Mouse (Mus musculus) bone marrow macrophage, adult 2 months (primary cell): ENCODE measurements around the gene Dnajb11. TPM values are rescaled to one million over a fixed set of nuclear protein-coding genes. Genes with fewer than 3 reads are reported as not detected.

Source experiments
- H3K27ac ChIP-seq: 2 replicates; pipeline ENCODE4 v1.5.1; 2012; ENCODE audit warnings: low read depth, low read length; ENCODE audit not compliant: insufficient read depth
- H3K4me1 ChIP-seq: 2 replicates; pipeline ENCODE4 v1.6.1; 2012; ENCODE audit warnings: low read length; ENCODE audit not compliant: control insufficient read depth, insufficient read depth
- H3K4me3 ChIP-seq: 2 replicates; pipeline ENCODE4 v1.5.1; 2012; ENCODE audit warnings: mild to moderate bottlenecking, low read length, moderate library complexity; ENCODE audit not compliant: insufficient read depth
- CTCF ChIP-seq: IDR thresholded peaks from 2 replicates; pipeline ENCODE4 v1.5.1; 2012; ENCODE audit warnings: low read depth, mild to moderate bottlenecking, low read length, moderate library complexity
- POLR2A ChIP-seq: IDR thresholded peaks from 2 replicates; pipeline ENCODE4 v1.6.1; 2012; ENCODE audit warnings: mild to moderate bottlenecking, low read depth, low read length, borderline replicate concordance
- polyA plus RNA-seq: library from polyadenylated mRNA; stranded (reverse); fragments of >200 nt; gene quantifications from 2 replicates; pipeline ENCODE4 v1.2.4, GENCODE M21; 2012; ENCODE audit not compliant: missing spikeins, insufficient read depth, insufficient read length

Gene Dnajb11
- polyA plus RNA-seq, 1 experiment = 78.0 TPM

- H3K4me3 ChIP-seq = no peak overlapping the region
- H3K27ac ChIP-seq = no peak overlapping the region
- no peak for TF ChIP-seq CTCF
- no peaks in the 10 kb centered on the region for H3K4me1 ChIP-seq
Observed at GRCm38 (mm10) chr16:22918664-22919312, 61.1 kb downstream of the Dnajb11 start.

DNA sequence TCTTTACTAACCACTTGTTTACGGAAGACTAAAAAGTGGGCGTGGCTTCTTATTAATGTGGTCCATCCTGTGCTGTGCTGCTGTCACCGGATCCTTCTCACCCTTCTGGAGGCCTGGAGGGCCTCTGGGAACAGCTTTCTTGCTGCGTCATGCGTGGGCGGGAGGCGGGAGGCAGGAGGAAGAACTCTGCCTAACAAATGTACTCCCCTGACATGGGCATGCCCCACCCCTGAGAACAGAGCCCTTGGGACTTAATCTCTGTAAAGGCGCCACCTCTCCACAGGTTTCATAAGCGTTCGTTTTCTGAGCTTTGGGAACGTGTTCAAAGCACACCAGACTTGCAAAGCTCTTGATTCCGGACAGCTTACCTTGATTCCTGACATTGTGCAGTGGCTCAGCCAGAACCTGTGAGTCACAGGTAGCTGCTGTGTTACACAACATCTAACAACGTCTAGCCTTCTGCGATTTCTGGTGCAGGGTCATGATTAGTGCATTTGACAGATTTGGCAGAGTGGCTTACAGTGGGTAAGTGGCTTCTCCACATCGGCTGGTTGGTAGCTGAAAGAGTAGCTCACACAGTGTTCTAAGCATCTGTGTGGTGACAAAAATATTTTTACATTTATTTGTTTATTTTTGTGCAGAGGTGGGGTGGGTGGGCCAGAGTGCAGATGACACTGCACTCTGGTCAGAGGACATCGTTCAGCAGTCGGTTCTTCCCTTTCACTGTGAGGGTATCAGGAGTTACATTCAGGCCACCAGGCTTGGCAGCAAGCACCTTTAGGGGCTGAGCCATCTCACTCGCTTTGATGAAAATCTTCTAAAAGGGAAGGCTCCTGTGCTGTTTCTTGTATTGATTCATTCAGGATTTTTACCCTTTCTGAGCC lies 62.6 kb downstream of the Dnajb11 start:
- TF ChIP-seq POLR2A (no peak), CTCF (no peak)
- no peak overlapping the region for H3K27ac ChIP-seq

GRCm38 (mm10) chr16:22921761-22922160 lies 64.1 kb downstream of the Dnajb11 start:
- TF ChIP-seq POLR2A (no peak), CTCF (no peak)
- Histone ChIP-seq H3K27ac (no peak overlapping the region), H3K4me1 (no peaks in the 10 kb centered on the region), H3K4me3 (no peak overlapping the region)

More for the DNA sequence above, 62.6 kb downstream of the Dnajb11 start:
- Histone ChIP-seq H3K4me1 (no peaks in the 10 kb centered on the region), H3K4me3 (no peak overlapping the region)

DNA sequence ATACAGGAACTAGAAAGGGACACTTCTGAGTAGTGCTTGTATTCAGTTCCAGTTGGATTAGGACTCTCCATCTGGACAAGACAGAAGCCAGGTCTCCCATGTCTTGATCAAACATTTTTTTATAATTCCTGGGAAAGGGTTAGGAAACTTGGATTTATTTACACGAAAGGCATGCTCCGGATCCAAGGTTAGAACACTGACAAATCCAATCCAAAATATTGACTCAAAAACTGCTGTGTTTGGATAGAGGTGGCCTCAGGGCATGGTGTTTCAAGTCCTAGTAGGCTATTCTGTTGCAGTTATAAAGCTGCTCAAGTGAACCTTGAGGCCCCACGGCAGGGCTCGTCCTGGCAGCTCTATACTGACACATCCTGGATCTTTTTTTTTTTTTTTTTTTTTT lies 64.8 kb downstream of the Dnajb11 start:
- Histone ChIP-seq H3K4me3 (no peak overlapping the region), H3K27ac (no peak overlapping the region), H3K4me1 (no peaks in the 10 kb centered on the region)
- no peak for TF ChIP-seq POLR2A
- no peak for TF ChIP-seq CTCF

Other genes starting within 250 kb of the Dnajb11 start
- 2.1 and 2.3 TPM in 2 replicates for gene Dgkg, start 200.6 kb upstream of the Dnajb11 start, polyA plus RNA-seq
- not detected in 2 replicates for gene Crygs, start 46.3 kb upstream of the Dnajb11 start, polyA plus RNA-seq
- 16.1 and 17.4 TPM in 2 replicates for gene Tbccd1, start 176 bp upstream of the Dnajb11 start, polyA plus RNA-seq
- not detected in 2 replicates for gene Ahsg, start 33.4 kb downstream of the Dnajb11 start, polyA plus RNA-seq
- gene Fetub, start 60.5 kb downstream of the Dnajb11 start, polyA plus RNA-seq = not detected in 2 replicates
- not detected in 2 replicates for gene Hrg, start 93.2 kb downstream of the Dnajb11 start, polyA plus RNA-seq
- gene Kng2, start 171.6 kb downstream of the Dnajb11 start, polyA plus RNA-seq = not detected in 2 replicates
- gene Kng1, start 200.0 kb downstream of the Dnajb11 start, polyA plus RNA-seq = not detected in 2 replicates
- 255 TPM in 2 replicates for gene Eif4a2, start 249.6 kb downstream of the Dnajb11 start, polyA plus RNA-seq